Mouse (Mus musculus) cerebellum, adult 11-12 months (tissue): ENCODE results near the gene Hoxa3.

Experiments used
- DNase-seq: peaks from one replicate; pipeline ENCODE4 v3.0.0; 2022

Gene Hoxa3

GRCm38 (mm10) chr6:52164626-52165440 is 48.3 kb downstream of the Hoxa3 start, which contains the start of gene Hoxa2:
Gene Hoxa2, minus strand, starts transcription at chr6:52164831.
- no peak for DNase-seq

GRCm38 (mm10) chr6:52164051-52164625 is 49.0 kb downstream of the Hoxa3 start:
- no peak for DNase-seq

GRCm38 (mm10) chr6:52163366-52164031 is 49.6 kb downstream of the Hoxa3 start:
- no peak for DNase-seq

GRCm38 (mm10) chr6:52162611-52163365 is 50.3 kb downstream of the Hoxa3 start:
- DNase-seq: no peak

- no peak for DNase-seq
Observed at GRCm38 (mm10) chr6:52162093-52162380, 51.1 kb downstream of the Hoxa3 start.

GRCm38 (mm10) chr6:52161336-52162092 is 51.6 kb downstream of the Hoxa3 start:
- no peak for DNase-seq

- no peak for DNase-seq
Observed at GRCm38 (mm10) chr6:52160511-52161335, 52.4 kb downstream of the Hoxa3 start.

GRCm38 (mm10) chr6:52159979-52160378 is 53.2 kb downstream of the Hoxa3 start:
- DNase-seq: no peak

GRCm38 (mm10) chr6:52159164-52159761 is 53.9 kb downstream of the Hoxa3 start:
- DNase-seq: no peak

GRCm38 (mm10) chr6:52158276-52159051 is 54.7 kb downstream of the Hoxa3 start, which contains the start of gene Hoxa1:
Gene Hoxa1, minus strand, starts transcription at chr6:52158317.
- no peak for DNase-seq

- DNase-seq: no peak
Observed at GRCm38 (mm10) chr6:52157466-52158275, 55.5 kb downstream of the Hoxa3 start.

GRCm38 (mm10) chr6:52156551-52157200 is 56.5 kb downstream of the Hoxa3 start:
- no peak for DNase-seq

- no peak for DNase-seq
Observed at GRCm38 (mm10) chr6:52155471-52155870, 57.7 kb downstream of the Hoxa3 start.

GRCm38 (mm10) chr6:52154044-52154443 is 59.1 kb downstream of the Hoxa3 start:
- DNase-seq: no peak

- no peak for DNase-seq
Observed at GRCm38 (mm10) chr6:52153270-52153669, 59.9 kb downstream of the Hoxa3 start.

- DNase-seq: no peak
Observed at GRCm38 (mm10) chr6:52152226-52153193, 60.6 kb downstream of the Hoxa3 start.

GRCm38 (mm10) chr6:52151571-52151970 is 61.6 kb downstream of the Hoxa3 start:
- no peak for DNase-seq
